Mouse (Mus musculus) heart, postnatal 25 days (tissue): ENCODE results near the gene Wt1. TPM values are rescaled to one million over a fixed set of nuclear protein-coding genes. Genes with fewer than 3 reads are reported as not detected.

Source experiments
- DNase-seq: peaks from one replicate; pipeline ENCODE4 v3.0.0; 2022; ENCODE audit warnings: low spot score
- intact Hi-C: fragments of 180-260 bp; cut with DNase I; formaldehyde crosslinking; loops from one replicate; pipeline ENCODE4 v1.15.1; 2025
- total RNA-seq, 2 experiments: library from RNA; stranded (reverse); gene quantifications; 2 replicates each; pipeline ENCODE4 v1.2.3; 2021

Gene Wt1
- 1 to 10 TPM; 6.0 to 6.6 TPM for total RNA-seq

- intact Hi-C loops: loop anchor here (5.0 to 10.0 kb wide), 3 partner anchors 109 to 549 kb away; partner anchors contain the start of genes Eif3m and Qser1
- peak; percentile 51 for DNase-seq
Measured at GRCm38 (mm10) chr2:105126279-105126678, at the start of gene Wt1. Wt1 (plus strand) TSS chr2:105126529.

DNA sequence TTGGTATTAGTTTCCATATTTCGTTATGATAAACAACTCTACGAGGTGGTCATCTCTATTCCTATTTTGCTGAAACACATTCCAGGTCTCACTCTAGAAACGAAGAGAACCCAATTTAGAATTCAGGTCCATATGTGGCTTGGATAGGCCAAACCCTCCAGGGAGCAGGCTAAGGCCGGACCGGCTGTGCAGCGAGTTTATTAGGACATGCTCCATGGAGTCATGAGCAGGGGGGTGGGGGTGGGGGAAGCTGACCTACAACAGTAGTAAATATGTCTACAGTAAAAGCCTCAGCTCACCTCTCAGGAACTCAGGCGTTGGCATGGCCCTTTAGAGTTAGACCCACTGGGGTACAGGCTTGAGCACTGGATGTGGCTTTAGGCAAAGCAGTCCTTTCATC lies 49.2 kb upstream of the Wt1 start:
- no peak for DNase-seq
- intact Hi-C loops: no loop called here

DNA sequence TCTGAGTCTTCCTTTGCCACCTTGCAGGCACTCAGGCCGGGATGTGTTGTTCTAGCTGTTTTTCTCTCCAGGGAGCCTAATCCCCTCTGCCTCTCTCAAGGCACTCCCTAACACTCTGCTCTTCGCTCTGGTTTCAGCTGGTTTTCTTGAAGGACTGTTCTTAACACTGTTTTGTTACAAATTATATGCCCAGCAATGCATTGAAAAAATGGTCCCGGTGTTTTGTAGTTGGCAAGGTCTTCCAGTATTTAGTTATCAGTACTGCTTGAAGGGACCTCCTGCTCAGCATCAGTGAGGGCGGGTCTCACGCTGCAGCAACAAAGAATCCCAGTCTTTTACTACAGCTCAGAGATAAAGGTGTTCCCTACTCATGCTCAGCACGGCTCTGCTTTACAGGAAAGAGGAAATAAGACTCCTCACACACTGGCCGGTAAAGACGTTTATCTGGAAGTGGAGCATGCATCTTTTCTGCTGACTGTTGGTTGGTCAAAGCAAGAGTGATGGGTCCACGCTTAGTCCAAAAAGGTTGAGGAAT lies 44.0 kb upstream of the Wt1 start:
- DNase-seq: no peak

GRCm38 (mm10) chr2:105084035-105084434 lies 42.3 kb upstream of the Wt1 start:
- no peak for DNase-seq
- intact Hi-C loops: no loop called here

More for the DNA sequence above, 44.0 kb upstream of the Wt1 start:
- intact Hi-C loops: no loop called here

- DNase-seq: no peak
- intact Hi-C loops: no loop called here
Measured at GRCm38 (mm10) chr2:105086081-105086480, 40.2 kb upstream of the Wt1 start.

DNA sequence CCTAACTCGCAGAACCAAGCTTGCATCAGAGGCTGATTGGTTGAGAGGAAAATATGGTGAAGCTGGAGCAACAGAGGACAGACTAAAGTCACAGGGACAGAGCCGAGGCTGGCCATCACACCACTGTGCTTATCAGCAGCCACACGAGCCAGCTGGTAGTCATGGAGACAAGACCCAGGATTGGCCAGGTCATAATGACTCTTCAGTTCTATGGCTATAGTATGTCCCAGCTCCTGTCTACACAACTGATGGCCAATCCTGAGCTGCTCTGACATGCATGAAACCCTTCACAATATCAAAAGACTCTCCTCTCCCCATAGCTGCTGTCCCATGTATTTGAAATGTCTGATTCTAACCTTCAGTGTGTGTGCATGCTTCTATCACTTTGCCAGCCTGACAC lies 38.3 kb upstream of the Wt1 start:
- intact Hi-C loops: no loop called here
- no peak for DNase-seq

GRCm38 (mm10) chr2:105089083-105089482 lies 37.2 kb upstream of the Wt1 start:
- intact Hi-C loops: no loop called here
- no peak for DNase-seq

DNA sequence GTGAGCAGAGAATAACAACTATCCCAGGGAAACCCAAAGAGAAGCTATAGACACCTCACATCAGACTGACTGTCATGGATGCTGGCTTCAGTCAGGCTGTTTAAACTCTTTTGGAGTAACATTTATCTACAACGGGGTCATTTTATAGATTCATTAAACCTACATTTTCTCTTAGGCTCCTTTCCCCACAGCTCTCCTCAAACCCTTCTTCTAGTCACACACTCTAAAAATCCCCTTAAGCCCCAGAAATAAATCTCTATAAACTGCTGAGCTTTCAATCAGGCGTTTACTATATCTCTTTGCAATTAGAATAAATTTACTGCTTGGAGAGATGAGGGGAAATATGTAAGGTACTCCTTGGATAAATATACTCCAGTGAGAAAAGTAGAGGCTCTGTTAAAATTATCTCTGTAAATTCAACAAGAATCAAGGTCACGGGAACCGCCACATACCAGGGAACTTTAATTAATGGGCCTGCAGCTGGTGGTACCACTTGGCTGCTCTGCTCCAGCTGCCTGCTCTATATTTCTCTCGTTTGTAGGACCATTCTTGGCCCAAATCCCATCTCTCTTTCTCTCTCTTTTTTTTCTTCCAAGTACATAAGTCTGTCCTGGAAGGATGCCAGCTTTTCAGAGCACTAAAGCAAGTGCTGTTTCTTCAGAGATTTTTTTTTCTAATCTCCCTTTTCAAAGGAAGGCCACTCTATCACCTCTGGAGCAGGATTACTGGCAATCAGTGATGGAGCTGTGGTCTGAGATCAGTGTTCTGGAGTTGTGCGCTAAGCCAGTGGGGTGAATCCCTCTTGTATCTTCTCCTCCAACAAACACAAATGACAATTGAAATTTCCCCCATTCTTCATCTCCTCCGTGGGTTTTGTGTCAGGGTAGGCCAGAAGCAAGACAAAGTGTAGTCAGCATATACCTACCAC lies 36.5 kb upstream of the Wt1 start:
- intact Hi-C loops: no loop called here
- no peak for DNase-seq

GRCm38 (mm10) chr2:105090991-105091390 lies 35.3 kb upstream of the Wt1 start:
- intact Hi-C loops: no loop called here
- DNase-seq: no peak

DNA sequence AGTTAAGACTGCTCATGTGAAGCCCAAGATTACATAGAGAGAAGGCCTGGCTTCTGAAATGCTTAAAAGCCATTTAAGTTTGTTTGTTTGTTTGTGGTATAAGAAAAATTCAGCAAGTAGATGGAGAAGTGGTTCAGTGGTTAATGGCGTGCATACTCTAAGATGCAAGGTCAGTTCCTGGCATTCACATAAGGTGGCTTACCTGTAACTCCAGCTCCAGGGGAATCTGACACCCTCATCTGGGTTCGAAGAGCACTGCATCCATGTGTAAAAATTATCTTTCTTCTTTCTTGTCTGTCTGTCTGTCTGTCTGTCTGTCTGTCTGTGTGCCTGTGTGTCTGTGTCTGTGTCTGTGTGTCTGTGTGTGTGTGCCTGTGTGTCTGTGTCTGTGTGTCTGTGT lies 34.6 kb upstream of the Wt1 start, which contains the start of gene Gm11060:
Gene Gm11060 (plus strand): TSS at position 301 of the 400 bp plus-strand sequence.
- no peak for DNase-seq
- intact Hi-C loops: no loop called here

DNA sequence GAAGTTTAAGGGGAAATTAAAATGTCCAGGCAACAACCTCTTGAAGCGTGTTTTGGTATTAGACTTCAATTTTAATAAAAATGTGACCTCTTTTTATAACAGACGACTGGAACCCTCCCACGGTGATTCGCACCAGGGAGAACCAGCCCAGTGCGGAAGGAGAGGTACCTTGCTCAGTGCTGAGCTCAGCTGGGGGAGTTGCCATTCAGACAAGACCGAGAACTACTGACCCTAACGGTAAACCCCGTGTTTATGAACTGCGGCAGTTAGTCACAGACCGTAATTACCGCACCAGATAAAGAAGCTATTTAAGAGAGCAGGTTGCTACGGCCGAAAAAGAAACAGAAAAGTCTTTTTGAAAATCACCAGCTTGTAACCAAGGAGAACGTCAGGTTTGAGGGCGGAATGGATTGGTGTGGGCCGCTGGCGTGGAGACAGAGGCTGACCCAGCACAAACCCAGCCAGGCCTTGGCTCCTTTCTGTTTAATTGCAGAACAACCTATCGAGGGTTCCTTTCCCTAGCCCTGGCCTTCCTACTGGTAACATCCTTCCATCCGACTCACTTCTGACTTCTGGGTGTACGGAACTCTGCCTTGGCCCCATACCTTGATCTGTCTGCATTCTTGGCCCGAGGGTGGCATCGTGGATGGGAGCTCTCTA lies 28.9 kb upstream of the Wt1 start:
- DNase-seq: no peak
- intact Hi-C loops: no loop called here

GRCm38 (mm10) chr2:105099410-105099809 lies 26.9 kb upstream of the Wt1 start:
- DNase-seq: no peak

DNA sequence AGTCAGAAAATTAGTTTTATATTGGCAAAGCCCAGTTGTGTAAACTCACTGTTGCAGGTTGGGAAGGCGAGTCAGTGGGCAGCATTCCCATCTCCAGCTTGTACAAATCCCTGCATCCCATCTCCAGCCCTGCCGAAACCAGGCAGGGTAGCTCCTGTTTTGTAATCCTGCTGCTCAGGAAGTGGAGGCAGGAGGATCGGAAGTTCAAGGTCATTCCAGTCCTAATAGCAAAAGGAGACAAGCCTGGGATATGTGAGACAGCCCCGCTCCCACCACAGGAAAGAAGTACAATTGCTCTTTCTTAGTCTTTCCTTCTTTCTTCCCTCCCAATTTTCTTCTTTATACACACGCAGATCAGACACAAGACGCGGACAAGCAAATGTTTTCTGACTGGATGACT lies 25.8 kb upstream of the Wt1 start:
- no peak for DNase-seq
- intact Hi-C loops: loop anchor here (10.0 kb wide), 1 partner anchor 124 kb away; the partner anchor contains the start of gene Them7

More at GRCm38 (mm10) chr2:105099410-105099809, 26.9 kb upstream of the Wt1 start:
- intact Hi-C loops: no loop called here

DNA sequence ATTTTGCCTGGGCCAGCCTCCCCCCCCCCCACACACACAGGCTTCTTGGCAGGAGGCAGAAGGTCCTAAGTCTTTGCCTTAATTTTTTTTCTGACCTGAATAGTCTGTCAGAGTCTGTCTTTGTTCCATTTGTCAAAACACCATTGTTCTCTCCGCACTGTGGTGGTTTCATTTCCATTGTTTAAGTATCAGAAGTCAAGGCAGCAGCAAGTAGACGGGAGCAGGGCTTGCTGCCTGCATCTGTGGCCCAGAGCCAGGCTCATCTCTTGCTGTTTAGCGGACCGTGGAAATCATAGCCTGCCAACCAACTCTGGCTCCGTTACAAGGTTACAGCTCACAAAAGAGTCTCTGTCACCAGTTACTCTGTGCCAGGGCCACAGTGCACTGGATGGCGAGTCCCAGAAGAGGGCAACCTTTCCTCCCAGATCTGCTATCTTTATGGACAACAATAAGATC lies 17.6 kb upstream of the Wt1 start:
- intact Hi-C loops: loop anchor here (10.0 kb wide), 1 partner anchor 116 kb away; the partner anchor contains the start of gene Them7
- DNase-seq: peak; percentile 52

GRCm38 (mm10) chr2:105114074-105114473 lies 12.3 kb upstream of the Wt1 start:
- no peak for DNase-seq
- intact Hi-C loops: no loop called here

DNA sequence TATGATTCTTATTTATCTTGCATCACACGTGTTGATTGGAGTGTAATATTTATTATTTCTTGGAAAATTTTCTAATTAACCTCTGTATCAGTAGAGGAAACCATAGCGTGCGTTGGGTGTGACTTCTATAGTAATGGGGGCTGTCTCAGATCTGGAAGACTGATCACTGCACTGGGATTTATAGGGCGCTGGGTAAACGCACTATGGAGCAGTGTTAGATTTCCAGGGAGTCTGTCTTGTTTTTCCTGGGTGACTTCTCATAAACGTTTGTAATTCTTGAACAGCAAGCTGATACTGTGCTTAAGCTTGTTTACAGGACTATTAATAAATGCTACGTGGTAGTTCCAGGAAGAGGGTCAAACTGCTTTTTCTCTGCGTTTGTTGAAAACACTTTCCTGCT lies 8.7 kb upstream of the Wt1 start:
- intact Hi-C loops: no loop called here

DNA sequence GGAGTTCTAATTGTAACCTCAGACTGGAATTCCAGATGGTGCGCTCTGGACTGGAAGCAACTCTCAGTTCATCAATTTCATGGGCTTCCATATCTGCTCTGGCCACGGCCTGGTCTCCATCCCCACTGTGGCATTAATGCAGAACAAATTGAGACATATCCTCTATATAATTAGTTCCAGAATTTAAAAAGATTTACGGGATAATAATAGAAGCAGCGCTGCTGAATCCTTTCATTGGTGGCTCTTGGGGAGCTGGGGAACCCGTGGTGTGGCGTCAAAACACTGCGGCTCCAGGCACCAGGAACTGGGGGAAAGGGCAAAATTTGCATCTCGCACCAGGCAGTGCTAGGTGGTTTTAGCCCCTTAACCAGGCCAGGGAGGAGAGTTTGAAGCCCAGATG lies 4.1 kb upstream of the Wt1 start:
- intact Hi-C loops: loop anchor here (10.0 kb wide), 1 partner anchor 553 kb away; no protein-coding TSS in a partner anchor
- DNase-seq: no peak

More for the DNA sequence above, 8.7 kb upstream of the Wt1 start:
- no peak for DNase-seq

DNA sequence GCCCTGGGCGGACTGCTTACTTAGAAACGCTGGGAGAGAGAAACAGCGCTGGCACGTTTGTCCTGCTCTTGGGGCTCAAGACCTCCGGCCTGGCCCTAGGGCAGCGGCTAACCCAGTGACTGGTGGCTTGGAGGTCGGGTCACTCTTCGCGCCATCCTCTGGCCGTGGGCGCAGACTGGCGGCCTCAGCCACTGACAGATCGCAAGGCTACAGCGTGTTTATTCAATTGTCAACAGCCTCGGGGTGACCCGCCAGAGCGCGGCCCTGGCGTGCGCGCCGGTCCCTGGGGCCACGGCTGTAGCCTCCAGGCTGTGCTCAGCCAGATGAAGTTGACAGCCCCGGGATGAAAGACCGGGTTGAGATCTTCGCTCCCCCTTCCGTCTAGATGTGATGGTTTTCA lies 3.4 kb upstream of the Wt1 start:
- DNase-seq: no peak
- intact Hi-C loops: loop anchor here (10.0 kb wide), 1 partner anchor 552 kb away; no protein-coding TSS in a partner anchor

DNA sequence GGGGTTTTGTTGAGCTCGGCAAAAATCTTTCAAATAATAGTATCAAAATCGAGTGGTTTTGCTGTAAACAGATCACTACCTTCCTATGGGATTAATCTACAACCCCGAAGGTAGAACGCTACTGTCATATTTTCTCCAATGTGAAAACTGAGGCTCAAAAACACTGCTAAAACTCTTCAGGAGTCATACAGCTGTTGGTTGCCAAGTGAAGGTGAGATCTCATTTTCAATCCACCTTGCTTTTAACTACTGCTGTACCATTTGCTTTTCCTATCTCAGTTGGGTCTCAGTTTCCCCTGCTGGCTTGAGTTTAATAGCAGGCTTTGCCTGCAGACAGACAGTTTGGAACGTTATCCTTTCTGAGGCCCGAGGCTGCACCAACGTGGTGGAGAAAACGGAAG lies 2.9 kb upstream of the Wt1 start:
- no peak for DNase-seq
- intact Hi-C loops: loop anchor here (10.0 kb wide), 1 partner anchor 551 kb away; no protein-coding TSS in a partner anchor

DNA sequence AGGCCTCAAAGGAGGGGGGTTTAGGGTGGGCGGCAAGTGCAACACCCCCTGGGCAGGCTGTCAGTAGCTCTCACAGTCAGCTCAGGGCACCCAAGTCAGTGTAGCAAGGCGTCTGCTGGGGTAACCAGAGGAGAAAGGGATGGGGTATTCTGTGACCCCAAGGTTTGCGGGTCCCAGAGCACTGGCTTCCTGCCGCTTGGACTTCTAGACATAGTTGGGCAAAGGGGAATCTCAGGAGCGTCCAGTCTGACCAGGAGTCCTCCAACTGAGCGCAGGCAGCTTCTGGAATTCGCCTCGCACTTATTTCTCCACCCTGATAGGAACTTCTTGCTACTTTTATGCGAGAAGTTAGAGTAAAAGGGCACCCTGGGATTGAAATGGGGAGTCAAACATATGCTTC lies 2.4 kb upstream of the Wt1 start:
- DNase-seq: no peak
- intact Hi-C loops: loop anchor here (10.0 kb wide), 1 partner anchor 551 kb away; no protein-coding TSS in a partner anchor
